Mouse (Mus musculus) kidney, postnatal 0 days (tissue): ENCODE results near the gene Pard3. TPM values are rescaled to one million over a fixed set of nuclear protein-coding genes. Genes with fewer than 3 reads are reported as not detected.

Experiments
- ATAC-seq: fragments of 200-750 bp; cut with Nextera tagmentation; replicated peaks from 2 replicates; pipeline ENCODE4 v1.8.0; 2017; ENCODE audit warnings: low read depth, moderate number of reproducible peaks, moderate TSS enrichment, moderate library complexity; ENCODE audit not compliant: low FRiP score
- DNase-seq: peaks from one replicate; pipeline ENCODE4 v3.0.0-alpha.2; 2016; ENCODE audit warnings: low spot score
- H3K27ac ChIP-seq: fragments of 300-500 bp; sonication (generic); 2 replicates; pipeline ENCODE4 v1.5.1; 2014; ENCODE audit warnings: mild to moderate bottlenecking
- H3K27me3 ChIP-seq: fragments of 300-500 bp; sonication (generic); 2 replicates; pipeline ENCODE4 v1.6.1; 2014; ENCODE audit warnings: low read length, mixed read lengths; ENCODE audit not compliant: insufficient read depth
- H3K36me3 ChIP-seq: fragments of 300-500 bp; sonication (generic); 2 replicates; pipeline ENCODE4 v1.6.1; 2014; ENCODE audit warnings: low read length, mixed read lengths; ENCODE audit not compliant: insufficient read depth
- H3K4me1 ChIP-seq: fragments of 300-500 bp; sonication (generic); replicated peaks from 2 replicates; pipeline ENCODE4 v1.6.1; 2014; ENCODE audit warnings: antibody characterized with exemption, low read length, mixed read lengths; ENCODE audit not compliant: insufficient read depth
- H3K4me2 ChIP-seq: fragments of 300-500 bp; sonication (generic); 2 replicates; pipeline ENCODE4 v1.6.1; 2014; ENCODE audit warnings: mild to moderate bottlenecking, low read length, moderate library complexity, mixed read lengths
- H3K4me3 ChIP-seq: fragments of 300-500 bp; sonication (generic); replicated peaks from 2 replicates; pipeline ENCODE4 v1.5.1; 2014; ENCODE audit warnings: low read depth, low read length
- H3K9ac ChIP-seq: fragments of 300-500 bp; sonication (generic); 2 replicates; pipeline ENCODE4 v1.6.1; 2014; ENCODE audit warnings: low read depth, low read length
- H3K9me3 ChIP-seq: fragments of 300-500 bp; sonication (generic); replicated peaks from 2 replicates; pipeline ENCODE4 v1.6.1; 2016; ENCODE audit warnings: low read length, inconsistent platforms, mixed read lengths
- CTCF ChIP-seq: IDR thresholded peaks from 2 replicates; pipeline ENCODE4 v1.5.1; 2016; ENCODE audit warnings: antibody characterized with exemption, low read depth, mild to moderate bottlenecking, moderate library complexity
- WGBS: fragments of 180-500 bp; shearing (Covaris S2); extraction: QIAGEN DNeasy Blood & Tissue Kit; methylation state at CpG from one replicate; pipeline ENCODE4 v1.1.7; 2014; 5-methylcytosine and 5-hydroxymethylcytosine counted together
- polyA plus RNA-seq: library from polyadenylated mRNA; unstranded; fragments of >200 nt; fragmentation: Nextera tagmentation; extraction: Ambion mirVana; gene quantifications from 2 replicates; pipeline ENCODE4 v1.2.1, GENCODE M21; 2015

Gene Pard3
- polyA plus RNA-seq, 1 experiment from 2014 or later, result 23.1 TPM

- no peak overlapping the region for H3K4me2 ChIP-seq
- WGBS, result 48% methylated on average over 4 of the region's 4 CpGs
- H3K27me3 ChIP-seq, result no peaks in the 10 kb centered on the region
- peak; percentile 85 for TF ChIP-seq CTCF
- no peaks in the 10 kb centered on the region for H3K9me3 ChIP-seq
- H3K4me3 ChIP-seq, result no peak overlapping the region
- no peak overlapping the region for H3K9ac ChIP-seq
- H3K27ac ChIP-seq, result no peak overlapping the region
- no peaks in the 10 kb centered on the region for H3K36me3 ChIP-seq
- peak; percentile 40; the same call in 1 of the 2 replicates for ATAC-seq
- DNase-seq, result peak; percentile 94
- H3K4me1 ChIP-seq, result peaks cover 6% of the 10 kb centered on the region
Measured at GRCm38 (mm10) chr8:127178634-127179033, 114.9 kb downstream of the Pard3 start.

DNA sequence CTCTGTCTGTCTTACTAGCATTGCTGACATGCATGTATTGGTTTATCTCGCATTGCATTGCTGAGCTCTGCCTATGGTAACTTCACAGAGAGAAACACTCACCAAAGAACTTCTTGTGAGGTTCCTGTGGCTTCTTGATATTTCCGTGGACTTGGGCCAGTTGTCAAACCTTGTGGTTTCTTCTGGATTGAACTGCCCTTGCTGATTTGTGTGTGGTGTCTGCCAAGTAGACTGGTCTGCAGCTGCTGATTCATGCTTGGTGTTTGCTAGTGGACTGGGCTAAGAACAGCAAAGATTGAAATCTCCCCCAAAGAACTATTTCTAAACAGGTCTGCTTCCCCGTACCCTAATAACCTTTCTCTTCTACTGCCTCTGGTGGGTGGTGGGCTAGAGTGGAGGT, 117.6 kb downstream of the Pard3 start:
- Histone ChIP-seq H3K4me2 (no peak overlapping the region), H3K27me3 (no peaks in the 10 kb centered on the region), H3K9me3 (no peaks in the 10 kb centered on the region), H3K4me3 (no peak overlapping the region), H3K4me1 (peaks cover 23% of the 10 kb centered on the region), H3K36me3 (no peaks in the 10 kb centered on the region), H3K9ac (no peak overlapping the region), H3K27ac (no peak overlapping the region)
- 86% methylated on average over 3 of the region's 3 CpGs for WGBS
- ATAC-seq (no peak), DNase-seq (no peak)
- no peak for TF ChIP-seq CTCF

DNA sequence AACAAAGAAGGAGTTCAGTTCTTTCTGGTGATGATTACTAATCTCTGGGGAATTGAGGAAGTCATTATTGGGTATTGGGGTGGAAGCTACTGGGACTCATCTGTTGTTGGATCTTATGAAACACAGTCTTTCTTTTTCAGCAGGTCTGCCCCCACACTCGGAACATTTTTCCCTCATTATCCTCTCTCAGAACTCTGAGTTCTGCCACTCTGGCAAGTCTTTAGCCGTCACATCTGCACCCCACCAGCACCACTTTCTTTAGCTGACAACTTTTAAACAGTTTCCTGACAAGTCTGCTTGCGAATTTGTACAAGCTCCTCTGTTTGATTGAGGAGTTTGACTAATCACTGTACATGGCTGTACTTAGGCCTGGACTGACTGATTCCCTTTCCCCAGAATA, 118.4 kb downstream of the Pard3 start:
- ATAC-seq, result no peak
- H3K4me2 ChIP-seq, result no peak overlapping the region
- peaks cover 23% of the 10 kb centered on the region for H3K4me1 ChIP-seq
- no peaks in the 10 kb centered on the region for H3K9me3 ChIP-seq
- TF ChIP-seq CTCF, result no peak
- no peak for DNase-seq
- no peak overlapping the region for H3K9ac ChIP-seq
- H3K27me3 ChIP-seq, result no peaks in the 10 kb centered on the region
- 91% methylated on average over 3 of the region's 3 CpGs for WGBS
- no peak overlapping the region for H3K27ac ChIP-seq
- H3K4me3 ChIP-seq, result no peak overlapping the region
- no peaks in the 10 kb centered on the region for H3K36me3 ChIP-seq

DNA sequence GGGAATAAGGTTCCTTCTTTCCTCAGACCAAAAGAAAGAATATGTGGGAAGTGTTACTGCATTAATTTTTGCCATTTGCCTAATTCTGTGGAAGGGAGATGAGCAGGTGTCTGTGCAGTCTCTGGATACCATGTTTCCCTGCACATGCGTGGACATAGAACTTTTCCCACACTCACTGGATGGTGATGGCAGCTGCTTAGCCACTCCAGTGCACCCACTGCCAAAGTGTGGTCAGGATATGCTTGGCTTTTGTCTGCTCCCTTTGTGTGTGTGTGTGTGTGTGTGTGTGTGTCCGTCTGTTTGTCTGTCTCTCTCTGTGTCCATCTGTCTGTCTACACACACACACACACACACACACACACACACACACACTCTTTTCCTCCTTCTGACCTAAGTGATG, 119.8 kb downstream of the Pard3 start:
- 52% methylated on average over 2 of the region's 2 CpGs for WGBS
- H3K36me3 ChIP-seq, result no peaks in the 10 kb centered on the region
- no peaks in the 10 kb centered on the region for H3K9me3 ChIP-seq
- no peak overlapping the region for H3K4me2 ChIP-seq
- no peak overlapping the region for H3K27ac ChIP-seq
- DNase-seq (no peak), ATAC-seq (no peak)
- no peak for TF ChIP-seq CTCF
- H3K9ac ChIP-seq, result no peak overlapping the region
- no peaks in the 10 kb centered on the region for H3K27me3 ChIP-seq
- H3K4me1 ChIP-seq, result peaks cover 23% of the 10 kb centered on the region
- H3K4me3 ChIP-seq, result no peak overlapping the region

- H3K27ac ChIP-seq, result 0 out of 2 replicates have a peak overlapping the region, but pooled peaks have one; percentile 25
- H3K9me3 ChIP-seq, result no peaks in the 10 kb centered on the region
- no peak for ATAC-seq
- TF ChIP-seq CTCF, result no peak
- H3K4me1 ChIP-seq, result peaks cover 23% of the 10 kb centered on the region
- H3K9ac ChIP-seq, result no peak overlapping the region
- H3K4me3 ChIP-seq, result no peak overlapping the region
- H3K36me3 ChIP-seq, result no peaks in the 10 kb centered on the region
- H3K27me3 ChIP-seq, result no peaks in the 10 kb centered on the region
- 8% methylated on average over 4 of the region's 4 CpGs for WGBS
- no peak overlapping the region for H3K4me2 ChIP-seq
- peak; percentile 77 for DNase-seq
Measured at GRCm38 (mm10) chr8:127184025-127184424, 120.3 kb downstream of the Pard3 start.

- no peaks in the 10 kb centered on the region for H3K36me3 ChIP-seq
- no peak overlapping the region for H3K4me2 ChIP-seq
- no peaks in the 10 kb centered on the region for H3K9me3 ChIP-seq
- H3K27me3 ChIP-seq, result no peaks in the 10 kb centered on the region
- no peak for TF ChIP-seq CTCF
- 62% methylated on average over 7 of the region's 7 CpGs for whole genome bisulfite sequencing
- no peak for ATAC-seq
- no peak overlapping the region for H3K4me3 ChIP-seq
- H3K9ac ChIP-seq, result no peak overlapping the region
- DNase-seq, result no peak
- H3K4me1 ChIP-seq, result peaks cover 23% of the 10 kb centered on the region
- no peak overlapping the region for H3K27ac ChIP-seq
Measured at GRCm38 (mm10) chr8:127185897-127186296, 122.2 kb downstream of the Pard3 start.

GRCm38 (mm10) chr8:127188671-127189070, 125.0 kb downstream of the Pard3 start:
- DNase-seq (no peak), ATAC-seq (peak; percentile 69)
- H3K9ac ChIP-seq, result no peak overlapping the region
- no peaks in the 10 kb centered on the region for H3K27me3 ChIP-seq
- H3K9me3 ChIP-seq, result no peaks in the 10 kb centered on the region
- H3K36me3 ChIP-seq, result no peaks in the 10 kb centered on the region
- TF ChIP-seq CTCF, result no peak
- no peak overlapping the region for H3K27ac ChIP-seq
- H3K4me3 ChIP-seq, result no peak overlapping the region
- peaks cover 25% of the 10 kb centered on the region for H3K4me1 ChIP-seq
- H3K4me2 ChIP-seq, result no peak overlapping the region
